Mouse (Mus musculus): ENCODE results near the gene BC030867.

The BC030867 gene

GRCm38 (mm10) chr11:102221243-102221953 is 27.3 kb upstream of the BC030867 start:
- in situ Hi-C loops (cut with MboI), result no loop called here

- in situ Hi-C loops (cut with MboI), result no loop called here
Observed at GRCm38 (mm10) chr11:102221954-102222351, 26.7 kb upstream of the BC030867 start.

- in situ Hi-C loops (cut with MboI), result no loop called here
Observed at GRCm38 (mm10) chr11:102223166-102223565, 25.5 kb upstream of the BC030867 start.

- in situ Hi-C loops (cut with MboI), result loop anchor here (5.0 kb wide), 1 partner anchor 37 kb away; the partner anchor contains the start of genes G6pc3 and Lsm12
Observed at GRCm38 (mm10) chr11:102224686-102225085, 24.0 kb upstream of the BC030867 start.

- in situ Hi-C loops (cut with MboI), result loop anchor here (5.0 kb wide), 1 partner anchor 38 kb away; the partner anchor contains the start of genes G6pc3 and Lsm12
Observed at GRCm38 (mm10) chr11:102225221-102225620, 23.5 kb upstream of the BC030867 start.

- in situ Hi-C loops (cut with MboI), result loop anchor here (5.0 kb wide), 1 partner anchor 39 kb away; the partner anchor contains the start of genes G6pc3 and Lsm12
Observed at GRCm38 (mm10) chr11:102226067-102226978, 22.4 kb upstream of the BC030867 start.

GRCm38 (mm10) chr11:102227270-102228190 is 21.2 kb upstream of the BC030867 start:
- in situ Hi-C loops (cut with MboI), result loop anchor here (5.0 kb wide), 1 partner anchor 40 kb away; the partner anchor contains the start of genes G6pc3 and Lsm12

- in situ Hi-C loops (cut with MboI), result loop anchor here (5.0 kb wide), 1 partner anchor 41 kb away; the partner anchor contains the start of genes G6pc3 and Lsm12
Observed at GRCm38 (mm10) chr11:102228191-102228545, 20.5 kb upstream of the BC030867 start.

GRCm38 (mm10) chr11:102228646-102229268 is 19.9 kb upstream of the BC030867 start:
- in situ Hi-C loops (cut with MboI), result loop anchor here (5.0 kb wide), 1 partner anchor 41 kb away; the partner anchor contains the start of genes G6pc3 and Lsm12

- in situ Hi-C loops (cut with MboI), result loop anchor here (5.0 kb wide), 1 partner anchor 42 kb away; the partner anchor contains the start of genes G6pc3 and Lsm12
Observed at GRCm38 (mm10) chr11:102229331-102229953, 19.2 kb upstream of the BC030867 start.

GRCm38 (mm10) chr11:102230006-102230741 is 18.5 kb upstream of the BC030867 start, which contains the start of gene Hdac5:
Hdac5 (minus strand) TSS chr11:102230166.
- in situ Hi-C loops (cut with MboI), result no loop called here

- in situ Hi-C loops (cut with MboI), result no loop called here
Observed at GRCm38 (mm10) chr11:102236022-102236421, 12.7 kb upstream of the BC030867 start.

GRCm38 (mm10) chr11:102240636-102241035 is 8.0 kb upstream of the BC030867 start:
- in situ Hi-C loops (cut with MboI), result no loop called here

GRCm38 (mm10) chr11:102241246-102241645 is 7.4 kb upstream of the BC030867 start:
- in situ Hi-C loops (cut with MboI), result no loop called here

GRCm38 (mm10) chr11:102241874-102242273 is 6.8 kb upstream of the BC030867 start:
- in situ Hi-C loops (cut with MboI), result no loop called here

GRCm38 (mm10) chr11:102244926-102245449 is 3.7 kb upstream of the BC030867 start:
- in situ Hi-C loops (cut with MboI), result no loop called here

GRCm38 (mm10) chr11:102245581-102246272 is 3.0 kb upstream of the BC030867 start:
- in situ Hi-C loops (cut with MboI), result no loop called here

GRCm38 (mm10) chr11:102246273-102246635 is 2.4 kb upstream of the BC030867 start:
- in situ Hi-C loops (cut with MboI), result no loop called here

GRCm38 (mm10) chr11:102246871-102247270 is 1.8 kb upstream of the BC030867 start:
- in situ Hi-C loops (cut with MboI), result no loop called here

Measured in mature B cell (primary cell).